Mouse (Mus musculus): ENCODE measurements around the gene Nkpd1. TPM values are rescaled to one million over a fixed set of nuclear protein-coding genes. Genes with fewer than 3 reads are reported as not detected.

Nkpd1 gene
- total RNA-seq, 2 experiments from 2014 or later = 0.38 to 0.71 TPM

DNA sequence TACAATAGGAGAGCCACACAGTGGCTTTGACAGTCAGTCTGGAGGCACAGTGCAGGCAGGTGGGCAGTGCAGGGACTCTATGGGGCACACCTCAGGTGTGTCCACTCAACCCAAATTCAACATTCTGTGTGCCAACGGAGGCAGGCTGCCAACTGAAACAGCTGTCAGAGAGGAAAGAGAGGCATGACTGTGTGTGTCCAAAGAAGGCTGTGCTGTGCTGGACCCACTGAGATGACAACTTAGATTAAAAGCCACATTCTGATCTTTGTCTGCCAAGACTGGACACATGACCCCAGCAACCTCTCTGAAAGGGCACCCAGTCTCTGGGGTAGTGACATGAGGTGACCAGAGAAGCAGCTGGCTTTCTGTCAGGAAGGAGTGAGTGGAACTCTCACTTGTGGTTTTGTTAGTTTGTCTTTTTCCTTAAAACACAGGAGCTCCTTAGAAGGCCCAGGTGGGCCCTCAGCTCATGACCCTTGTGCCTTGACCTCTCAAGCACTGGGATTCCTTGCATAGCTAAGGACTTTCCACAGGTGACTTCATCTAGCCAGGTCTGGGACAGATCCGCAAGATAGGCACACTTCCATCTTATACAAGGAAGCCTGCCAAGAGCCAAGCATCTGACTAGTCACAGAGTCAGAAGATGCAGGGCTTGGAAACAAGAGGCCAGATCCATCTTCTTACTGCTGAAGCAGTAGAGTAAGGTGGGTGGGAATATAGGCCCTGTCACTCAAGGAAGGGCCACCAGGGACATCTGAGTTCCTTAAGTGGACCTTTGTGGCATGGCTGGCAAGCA is 23.3 kb downstream of the Nkpd1 start:
- DNase-seq (ENCODE audit: low spot score in 2 of 2) = no peak
- Histone ChIP-seq H3K27ac (peak overlapping the region; percentile 65; the same call in 1 of the 2 replicates), H3K4me3 (no peak overlapping the region)
- TF ChIP-seq CTCF (conservative IDR thresholded peaks at IDR 0.05) = no peak

- no peak for TF ChIP-seq CTCF (conservative IDR thresholded peaks at IDR 0.05)
- DNase-seq (ENCODE audit: low spot score in 2 of 2) = no peak
- H3K27ac ChIP-seq = peak overlapping the region; percentile 65
- no peak overlapping the region for H3K4me3 ChIP-seq
Measured at GRCm38 (mm10) chr7:19541681-19542154, 24.1 kb downstream of the Nkpd1 start.

DNA sequence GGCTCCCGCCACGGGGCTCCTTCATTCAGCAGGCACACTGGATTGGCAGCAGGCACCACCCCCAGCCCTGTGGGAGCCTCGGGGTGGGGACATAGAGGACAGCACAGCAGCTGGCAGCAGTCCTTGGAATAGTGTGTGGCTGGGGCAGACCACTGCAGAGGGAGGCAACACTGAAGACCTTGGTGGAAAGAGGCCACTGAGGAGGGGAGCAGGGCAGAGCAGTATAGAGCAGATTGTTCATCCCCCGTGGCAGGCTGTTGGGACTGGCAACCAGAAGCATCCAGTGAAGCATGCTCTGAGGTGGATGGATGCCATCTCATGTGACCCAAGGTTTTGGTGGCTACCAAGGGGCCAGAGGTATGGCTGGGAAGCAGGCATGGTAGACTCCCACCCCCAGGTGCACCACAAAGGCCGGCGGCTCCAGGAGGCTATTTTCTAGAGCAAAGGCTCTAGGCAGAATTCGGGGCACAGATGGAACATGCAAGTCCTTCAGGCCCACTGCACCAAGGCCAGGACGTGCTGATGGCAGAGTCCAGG is 24.6 kb downstream of the Nkpd1 start:
- peak in 1 of 2 experiments; percentile 47 for DNase-seq (ENCODE audit: low spot score in 2 of 2)

GRCm38 (mm10) chr7:19543584-19543983 is 25.9 kb downstream of the Nkpd1 start:
- DNase-seq (ENCODE audit: low spot score in 2 of 2) = no peak
- Histone ChIP-seq H3K27ac (no peak overlapping the region), H3K4me3 (no peak overlapping the region)
- TF ChIP-seq CTCF (conservative IDR thresholded peaks at IDR 0.05) = peak; percentile 70

More for the DNA sequence above, 24.6 kb downstream of the Nkpd1 start:
- TF ChIP-seq CTCF (conservative IDR thresholded peaks at IDR 0.05) = no peak
- Histone ChIP-seq H3K27ac (peak overlapping the region; percentile 65), H3K4me3 (no peak overlapping the region)

GRCm38 (mm10) chr7:19546007-19546406 is 28.4 kb downstream of the Nkpd1 start:
- Histone ChIP-seq H3K27ac (no peak overlapping the region), H3K4me3 (no peak overlapping the region)
- TF ChIP-seq CTCF (conservative IDR thresholded peaks at IDR 0.05) = no peak
- DNase-seq (ENCODE audit: low spot score in 2 of 2) = no peak

DNA sequence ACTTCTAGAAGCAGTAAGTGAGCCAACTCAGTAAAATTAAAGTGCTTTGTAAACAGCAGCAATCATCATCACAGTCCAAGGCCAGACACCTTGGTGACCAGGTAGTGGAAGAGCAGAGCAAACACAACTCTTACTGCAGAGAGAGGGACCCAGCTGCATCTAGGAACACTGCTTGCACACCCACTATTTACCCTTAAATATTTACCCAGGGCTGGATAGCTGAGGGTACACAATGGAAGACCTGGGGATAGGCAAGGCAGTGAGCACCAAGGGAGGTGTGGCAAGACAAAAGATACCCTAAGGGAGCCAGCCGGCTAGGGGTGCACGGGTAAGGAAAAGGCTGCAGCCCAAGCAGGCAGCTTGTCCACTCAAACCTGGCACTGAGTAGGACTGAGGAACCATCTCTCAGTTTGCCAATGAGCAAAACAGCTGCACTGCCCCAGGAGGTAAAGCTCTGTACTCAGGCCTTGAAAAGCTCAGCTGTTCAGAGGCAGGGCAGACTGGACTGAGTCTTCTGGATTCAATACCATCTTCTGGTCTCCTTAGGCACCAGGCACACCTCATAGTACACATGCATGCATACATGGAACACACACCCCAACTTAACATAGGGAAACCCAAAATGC is 29.8 kb downstream of the Nkpd1 start:
- no peak for DNase-seq (ENCODE audit: low spot score in 2 of 2)
- H3K27ac ChIP-seq = no peak overlapping the region
- TF ChIP-seq CTCF (conservative IDR thresholded peaks at IDR 0.05) = no peak
- H3K4me3 ChIP-seq = no peak overlapping the region

- H3K4me3 ChIP-seq = no peak overlapping the region
- no peak for DNase-seq (ENCODE audit: low spot score in 2 of 2)
- TF ChIP-seq CTCF (conservative IDR thresholded peaks at IDR 0.05) = no peak
- no peak overlapping the region for H3K27ac ChIP-seq
Measured at GRCm38 (mm10) chr7:19549394-19549793, 31.8 kb downstream of the Nkpd1 start.

- no peak for TF ChIP-seq CTCF (conservative IDR thresholded peaks at IDR 0.05)
- no peak overlapping the region for H3K4me3 ChIP-seq
- DNase-seq (ENCODE audit: low spot score in 2 of 2) = no peak
- no peak overlapping the region for H3K27ac ChIP-seq
Measured at GRCm38 (mm10) chr7:19551634-19552033, 34.0 kb downstream of the Nkpd1 start.

DNA sequence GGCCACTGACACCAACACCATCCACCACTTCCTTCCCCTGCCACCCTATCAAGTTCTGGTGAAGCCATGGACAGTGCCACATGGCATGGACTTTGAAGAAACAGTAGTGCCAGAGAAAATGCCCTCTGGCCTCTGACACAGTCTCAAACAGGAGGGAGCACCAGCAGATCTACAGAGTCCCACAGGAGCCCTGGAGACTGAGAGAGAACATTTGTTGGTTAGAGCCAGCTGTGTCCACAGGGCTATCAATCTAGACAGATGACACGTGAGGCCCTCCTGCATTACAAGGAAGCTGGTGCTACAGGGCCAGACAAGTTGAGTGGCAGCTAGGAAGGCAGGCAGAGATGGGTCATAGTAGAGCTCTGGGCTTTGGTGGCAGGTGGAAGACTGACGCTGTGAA is 34.8 kb downstream of the Nkpd1 start:
- no peak for TF ChIP-seq CTCF (conservative IDR thresholded peaks at IDR 0.05)
- no peak for DNase-seq (ENCODE audit: low spot score in 2 of 2)
- Histone ChIP-seq H3K4me3 (no peak overlapping the region), H3K27ac (no peak overlapping the region)

- no peak for TF ChIP-seq CTCF (conservative IDR thresholded peaks at IDR 0.05)
- Histone ChIP-seq H3K4me3 (no peak overlapping the region), H3K27ac (peak overlapping the region; percentile 84)
- DNase-seq (ENCODE audit: low spot score in 2 of 2) = peak; percentile 40 to 66
Measured at GRCm38 (mm10) chr7:19554168-19554567, 36.5 kb downstream of the Nkpd1 start.

GRCm38 (mm10) chr7:19557086-19557485 is 39.4 kb downstream of the Nkpd1 start:
- peak overlapping the region; percentile 8; the same call in 1 of the 2 replicates for H3K27ac ChIP-seq
- no peak overlapping the region for H3K4me3 ChIP-seq
- DNase-seq (ENCODE audit: low spot score in 2 of 2) = no peak
- no peak for TF ChIP-seq CTCF (conservative IDR thresholded peaks at IDR 0.05)

- no peak for DNase-seq (ENCODE audit: low spot score in 2 of 2)
- Histone ChIP-seq H3K4me3 (0 out of 2 replicates have a peak overlapping the region, but pooled peaks have one; percentile 15), H3K27ac (peak overlapping the region; percentile 32; the same call in 1 of the 2 replicates)
- no peak for TF ChIP-seq CTCF (conservative IDR thresholded peaks at IDR 0.05)
Measured at GRCm38 (mm10) chr7:19557982-19558900, 40.6 kb downstream of the Nkpd1 start.

All from layer of hippocampus, adult 2 months (tissue).